In the genomic region with DNA sequence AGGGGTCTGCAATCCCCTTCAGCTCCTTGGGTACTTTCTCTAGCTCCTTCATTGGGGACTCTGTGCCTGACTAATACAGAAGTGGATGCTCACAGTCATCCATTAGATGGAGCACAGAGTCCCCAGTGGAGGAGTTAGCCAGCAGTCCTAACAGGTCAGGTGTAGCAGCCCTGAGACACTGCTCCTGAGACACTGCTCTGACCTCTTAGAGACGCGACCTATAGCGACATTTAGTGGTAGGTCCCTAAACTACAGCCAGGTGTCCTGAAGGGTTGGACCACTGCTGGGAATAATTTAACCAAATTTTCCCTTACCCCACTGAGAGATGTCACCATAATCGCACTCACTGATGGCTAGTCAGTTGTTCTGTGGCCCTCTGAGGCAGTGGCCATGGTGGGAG, we compare ENCODE assay signal across 9 mouse cellular contexts.
DNase-seq lines count a peak whose midpoint lies in the region; ATAC-seq and TF ChIP-seq lines count a peak whose summit lies in the region.
"Had no signal": no experiment of that assay in that cellular context is flagged by ENCODE, and none has a peak within 500 bp of the region (broad histone marks: within the 10 kb centered on the region; RNA-seq: fewer than 3 reads in every experiment).

No protein-coding gene starts in this region.

- peak; percentile 34 for DNase-seq in gastrocnemius, adult 18-20 months (ENCODE audit: low spot score)
- DNase-seq in gastrocnemius, adult 8-10 months (ENCODE audit: low spot score in 2 of 2): no peak
- DNase-seq in adrenal gland, adult (ENCODE audit: inconsistent age in 2 of 2, low spot score in 1 of 2): peak; percentile 57 to 89
- peak; percentile 87 for DNase-seq in embryo, embryonic 10.5 days (ENCODE audit: low spot score)
- peak; percentile 72 for DNase-seq in kidney, postnatal 14 days
- peak; percentile 67 for DNase-seq in stomach, postnatal 0 days (ENCODE audit: low spot score)

- H3K9ac ChIP-seq in heart, embryonic 16.5 days (ENCODE audit: low read length): no peak overlapping the region
- no peak overlapping the region for H3K9ac ChIP-seq in midbrain, embryonic 12.5 days (replicated peaks)
- no peak overlapping the region for H3K9ac ChIP-seq in stomach, postnatal 0 days (ENCODE audit: low read length)
- H3K9ac ChIP-seq: limb, embryonic 13.5 days had no signal

- 11% methylated on average over 4 of the region's 4 CpGs for WGBS in heart, embryonic 16.5 days
- WGBS in midbrain, embryonic 12.5 days: 8% methylated on average over 4 of the region's 4 CpGs
- 10% methylated on average over 4 of the region's 4 CpGs for WGBS in stomach, postnatal 0 days

- no peak for TF ChIP-seq EP300 in stomach, postnatal 0 days (optimal IDR thresholded peaks at IDR 0.05)

- no peak overlapping the region for H3K27ac ChIP-seq in heart, embryonic 16.5 days (ENCODE audit: low read length)
- no peak overlapping the region for H3K27ac ChIP-seq in midbrain, embryonic 12.5 days (replicated peaks)
- H3K27ac ChIP-seq in stomach, postnatal 0 days (replicated peaks): no peak overlapping the region
- H3K27ac ChIP-seq: limb, embryonic 13.5 days had no signal

- H3K4me1 ChIP-seq in heart, embryonic 16.5 days (ENCODE audit: control insufficient read depth, insufficient read depth, low read length): peaks cover 14% of the 10 kb centered on the region
- H3K4me1 ChIP-seq in midbrain, embryonic 12.5 days: peaks cover 7% of the 10 kb centered on the region; the same call in 1 of the 2 replicates
- H3K4me1 ChIP-seq in stomach, postnatal 0 days (replicated peaks; ENCODE audit: control insufficient read depth, insufficient read depth): no peaks in the 10 kb centered on the region

- peak; percentile 54; the same call in 1 of the 2 replicates for ATAC-seq in heart, embryonic 16.5 days (replicated peaks; ENCODE audit: extremely low read depth, insufficient read depth, low FRiP score)
- ATAC-seq in midbrain, embryonic 12.5 days (ENCODE audit: low FRiP score, low read depth): peak; percentile 70; the same call in 1 of the 2 replicates
- peak; percentile 89 for ATAC-seq in stomach, postnatal 0 days (ENCODE audit: low FRiP score, low TSS enrichment)

- TF ChIP-seq CTCF in stomach, postnatal 0 days (IDR thresholded peaks at IDR 0.05; ENCODE audit: low read depth): peak; percentile 89

- no peaks in the 10 kb centered on the region for H3K9me3 ChIP-seq in heart, embryonic 16.5 days (replicated peaks; ENCODE audit: control insufficient read depth, low read length)
- H3K9me3 ChIP-seq in midbrain, embryonic 12.5 days: no peaks in the 10 kb centered on the region
- H3K9me3 ChIP-seq in stomach, postnatal 0 days (ENCODE audit: control insufficient read depth, low read length): no peaks in the 10 kb centered on the region
- H3K9me3 ChIP-seq: limb, embryonic 13.5 days had no signal

- H3K27me3 ChIP-seq in heart, embryonic 16.5 days (ENCODE audit: control insufficient read depth, insufficient read depth, low read length): no peaks in the 10 kb centered on the region
- peaks cover 15% of the 10 kb centered on the region for H3K27me3 ChIP-seq in midbrain, embryonic 12.5 days
- no peaks in the 10 kb centered on the region for H3K27me3 ChIP-seq in stomach, postnatal 0 days (ENCODE audit: control insufficient read depth, insufficient read depth, low read length)
- H3K27me3 ChIP-seq: limb, embryonic 13.5 days had no signal

- no peak overlapping the region for H3K4me2 ChIP-seq in heart, embryonic 16.5 days (ENCODE audit: low read depth, low read length)
- no peak overlapping the region for H3K4me2 ChIP-seq in midbrain, embryonic 12.5 days (replicated peaks)
- no peak overlapping the region for H3K4me2 ChIP-seq in stomach, postnatal 0 days (replicated peaks; ENCODE audit: low read depth)
- H3K4me2 ChIP-seq: limb, embryonic 13.5 days had no signal

- H3K36me3 ChIP-seq in heart, embryonic 16.5 days (ENCODE audit: control insufficient read depth, insufficient read depth): no peaks in the 10 kb centered on the region
- no peaks in the 10 kb centered on the region for H3K36me3 ChIP-seq in midbrain, embryonic 12.5 days
- no peaks in the 10 kb centered on the region for H3K36me3 ChIP-seq in stomach, postnatal 0 days (ENCODE audit: control insufficient read depth, insufficient read depth, low read length)
- H3K36me3 ChIP-seq: limb, embryonic 13.5 days had no signal

- no peak overlapping the region for H3K4me3 ChIP-seq in heart, embryonic 16.5 days (ENCODE audit: low read length)
- H3K4me3 ChIP-seq in midbrain, embryonic 12.5 days: no peak overlapping the region
- no peak overlapping the region for H3K4me3 ChIP-seq in stomach, postnatal 0 days (ENCODE audit: low read depth, low read length)
- H3K4me3 ChIP-seq: limb, embryonic 13.5 days had no signal

Comparison
In these comparisons a context has a peak if more than half of its experiments do, and no peak if none do; other contexts are left out.
1. DNase-seq: peak in gastrocnemius, adult 18-20 months (single experiment), adrenal gland, adult (2 of 2), embryo, embryonic 10.5 days (single experiment), kidney, postnatal 14 days (single experiment) and stomach, postnatal 0 days (single experiment); none in gastrocnemius, adult 8-10 months (0 of 2).
2. Peak in every context shown above with its lines, with median percentiles within 50 percentile points of each other: ATAC-seq.